Mouse (Mus musculus) liver, postnatal 0 days (tissue): ENCODE results near the gene Rps19.

ENCODE experiments used
- CTCF ChIP-seq: sonication (generic); IDR thresholded peaks from 2 replicates; pipeline ENCODE4 v1.5.1; 2016; ENCODE audit warnings: antibody characterized with exemption, low read depth
- EP300 ChIP-seq: IDR thresholded peaks from 2 replicates; pipeline ENCODE4 v1.6.1; 2016; ENCODE audit warnings: antibody characterized with exemption, low read depth, mild to moderate bottlenecking

GRCm38 (mm10) chr7:24861913-24862312 is 22.3 kb upstream of the Rps19 start, which contains the start of gene Gm9844:
- no peak for TF ChIP-seq CTCF
- TF ChIP-seq EP300 = no peak
